Mouse (Mus musculus): Measurements from ENCODE around the gene Atf7ip. TPM values are rescaled to one million over a fixed set of nuclear protein-coding genes. Genes with fewer than 3 reads are reported as not detected.

Atf7ip gene
- polyA plus RNA-seq, 1 experiment from 2014 or later = 41.2 TPM

- no peaks in the 10 kb centered on the region for H3K27me3 ChIP-seq (ENCODE audit: control insufficient read depth, insufficient read depth, low read depth, low read length)
- no peak overlapping the region for H3K27ac ChIP-seq (ENCODE audit: low read length)
- H3K4me1 ChIP-seq (replicated peaks; ENCODE audit: control insufficient read depth, insufficient read depth, low read length) = no peaks in the 10 kb centered on the region
- H3K9ac ChIP-seq (ENCODE audit: low read length) = no peak overlapping the region
- no peak for ATAC-seq (ENCODE audit: low read depth)
- no peak overlapping the region for H3K4me3 ChIP-seq (ENCODE audit: low read length)
- 78% methylated on average over 7 of the region's 7 CpGs for WGBS
- H3K36me3 ChIP-seq (ENCODE audit: control insufficient read depth, insufficient read depth, low read length) = peaks cover 70% of the 10 kb centered on the region
- no peak overlapping the region for H3K4me2 ChIP-seq (ENCODE audit: low read depth, low read length)
- no peaks in the 10 kb centered on the region for H3K9me3 ChIP-seq (ENCODE audit: control insufficient read depth, low read length)
Measured at GRCm38 (mm10) chr6:136602601-136603000, 96.6 kb downstream of the Atf7ip start.

- H3K27ac ChIP-seq (ENCODE audit: low read length) = no peak overlapping the region
- H3K9ac ChIP-seq (ENCODE audit: low read length) = no peak overlapping the region
- H3K4me1 ChIP-seq (replicated peaks; ENCODE audit: control insufficient read depth, insufficient read depth, low read length) = no peaks in the 10 kb centered on the region
- 0 out of 2 replicates have a peak, but pooled peaks cover 2% of the 10 kb centered on the region for H3K9me3 ChIP-seq (ENCODE audit: control insufficient read depth, low read length)
- no peak for ATAC-seq (ENCODE audit: low read depth)
- H3K4me3 ChIP-seq (ENCODE audit: low read length) = no peak overlapping the region
- no peaks in the 10 kb centered on the region for H3K27me3 ChIP-seq (ENCODE audit: control insufficient read depth, insufficient read depth, low read depth, low read length)
- whole genome bisulfite sequencing = 91% methylated on average over 17 of the region's 17 CpGs
- H3K36me3 ChIP-seq (ENCODE audit: control insufficient read depth, insufficient read depth, low read length) = peaks cover 43% of the 10 kb centered on the region
- no peak overlapping the region for H3K4me2 ChIP-seq (ENCODE audit: low read depth, low read length)
Measured at GRCm38 (mm10) chr6:136611351-136612215, 105.6 kb downstream of the Atf7ip start.

GRCm38 (mm10) chr6:136612312-136612711, 106.3 kb downstream of the Atf7ip start:
- ATAC-seq (ENCODE audit: low read depth) = no peak
- H3K36me3 ChIP-seq (ENCODE audit: control insufficient read depth, insufficient read depth, low read length) = peaks cover 38% of the 10 kb centered on the region
- H3K4me3 ChIP-seq (ENCODE audit: low read length) = no peak overlapping the region
- 0 out of 2 replicates have a peak, but pooled peaks cover 2% of the 10 kb centered on the region for H3K9me3 ChIP-seq (ENCODE audit: control insufficient read depth, low read length)
- H3K27me3 ChIP-seq (ENCODE audit: control insufficient read depth, insufficient read depth, low read depth, low read length) = no peaks in the 10 kb centered on the region
- H3K9ac ChIP-seq (ENCODE audit: low read length) = no peak overlapping the region
- no peak overlapping the region for H3K27ac ChIP-seq (ENCODE audit: low read length)
- no peak overlapping the region for H3K4me2 ChIP-seq (ENCODE audit: low read depth, low read length)
- no peaks in the 10 kb centered on the region for H3K4me1 ChIP-seq (replicated peaks; ENCODE audit: control insufficient read depth, insufficient read depth, low read length)
- 87% methylated on average over 3 of the region's 3 CpGs for WGBS

GRCm38 (mm10) chr6:136614156-136614555, 108.2 kb downstream of the Atf7ip start:
- H3K27ac ChIP-seq (ENCODE audit: low read length) = no peak overlapping the region
- 93% methylated on average over 3 of the region's 3 CpGs for WGBS
- peaks cover 22% of the 10 kb centered on the region for H3K36me3 ChIP-seq (ENCODE audit: control insufficient read depth, insufficient read depth, low read length)
- H3K4me3 ChIP-seq (ENCODE audit: low read length) = no peak overlapping the region
- no peak for ATAC-seq (ENCODE audit: low read depth)
- H3K9me3 ChIP-seq (ENCODE audit: control insufficient read depth, low read length) = 0 out of 2 replicates have a peak, but pooled peaks cover 2% of the 10 kb centered on the region
- no peak overlapping the region for H3K9ac ChIP-seq (ENCODE audit: low read length)
- H3K4me1 ChIP-seq (replicated peaks; ENCODE audit: control insufficient read depth, insufficient read depth, low read length) = no peaks in the 10 kb centered on the region
- H3K4me2 ChIP-seq (ENCODE audit: low read depth, low read length) = no peak overlapping the region
- H3K27me3 ChIP-seq (ENCODE audit: control insufficient read depth, insufficient read depth, low read depth, low read length) = no peaks in the 10 kb centered on the region

GRCm38 (mm10) chr6:136620361-136621139, 114.6 kb downstream of the Atf7ip start:
- Histone ChIP-seq H3K4me1 (replicated peaks; ENCODE audit: control insufficient read depth, insufficient read depth, low read length) (0 out of 2 replicates have a peak, but pooled peaks cover 3% of the 10 kb centered on the region), H3K27me3 (ENCODE audit: control insufficient read depth, insufficient read depth, low read depth, low read length) (no peaks in the 10 kb centered on the region), H3K36me3 (ENCODE audit: control insufficient read depth, insufficient read depth, low read length) (no peaks in the 10 kb centered on the region), H3K4me3 (ENCODE audit: low read length) (peak overlapping the region; percentile 12; the same call in 1 of the 2 replicates), H3K27ac (ENCODE audit: low read length) (no peak overlapping the region), H3K4me2 (ENCODE audit: low read depth, low read length) (peak overlapping the region; percentile 40), H3K9ac (ENCODE audit: low read length) (peak overlapping the region; percentile 51), H3K9me3 (ENCODE audit: control insufficient read depth, low read length) (no peaks in the 10 kb centered on the region)
- 27% methylated on average over 17 of the region's 17 CpGs for WGBS
- peak; percentile 72 for ATAC-seq (ENCODE audit: low read depth)

GRCm38 (mm10) chr6:136625421-136625820, 119.5 kb downstream of the Atf7ip start:
- Histone ChIP-seq H3K9ac (ENCODE audit: low read length) (no peak overlapping the region), H3K4me2 (ENCODE audit: low read depth, low read length) (no peak overlapping the region), H3K27me3 (ENCODE audit: control insufficient read depth, insufficient read depth, low read depth, low read length) (no peaks in the 10 kb centered on the region), H3K9me3 (ENCODE audit: control insufficient read depth, low read length) (no peaks in the 10 kb centered on the region), H3K4me3 (ENCODE audit: low read length) (no peak overlapping the region), H3K27ac (ENCODE audit: low read length) (no peak overlapping the region), H3K36me3 (ENCODE audit: control insufficient read depth, insufficient read depth, low read length) (no peaks in the 10 kb centered on the region), H3K4me1 (replicated peaks; ENCODE audit: control insufficient read depth, insufficient read depth, low read length) (peaks cover 2% of the 10 kb centered on the region; the same call in 1 of the 2 replicates)
- WGBS = 80% methylated on average over 12 of the region's 12 CpGs
- ATAC-seq (ENCODE audit: low read depth) = no peak

- 81% methylated on average over 5 of the region's 5 CpGs for WGBS
- no peak for ATAC-seq (ENCODE audit: low read depth)
- H3K27me3 ChIP-seq (ENCODE audit: control insufficient read depth, insufficient read depth, low read depth, low read length) = no peaks in the 10 kb centered on the region
Measured at GRCm38 (mm10) chr6:136629639-136630038, 123.7 kb downstream of the Atf7ip start.

GRCm38 (mm10) chr6:136631519-136631918, 125.6 kb downstream of the Atf7ip start:
- Histone ChIP-seq H3K9ac (ENCODE audit: low read length) (no peak overlapping the region), H3K4me1 (replicated peaks; ENCODE audit: control insufficient read depth, insufficient read depth, low read length) (peaks cover 2% of the 10 kb centered on the region; the same call in 1 of the 2 replicates), H3K4me3 (ENCODE audit: low read length) (no peak overlapping the region), H3K27me3 (ENCODE audit: control insufficient read depth, insufficient read depth, low read depth, low read length) (no peaks in the 10 kb centered on the region), H3K36me3 (ENCODE audit: control insufficient read depth, insufficient read depth, low read length) (no peaks in the 10 kb centered on the region), H3K9me3 (ENCODE audit: control insufficient read depth, low read length) (no peaks in the 10 kb centered on the region), H3K27ac (ENCODE audit: low read length) (no peak overlapping the region), H3K4me2 (ENCODE audit: low read depth, low read length) (no peak overlapping the region)
- 81% methylated on average over 8 of the region's 8 CpGs for WGBS
- ATAC-seq (ENCODE audit: low read depth) = no peak

More at GRCm38 (mm10) chr6:136629639-136630038, 123.7 kb downstream of the Atf7ip start:
- no peak overlapping the region for H3K4me3 ChIP-seq (ENCODE audit: low read length)
- no peaks in the 10 kb centered on the region for H3K9me3 ChIP-seq (ENCODE audit: control insufficient read depth, low read length)
- H3K9ac ChIP-seq (ENCODE audit: low read length) = no peak overlapping the region
- H3K36me3 ChIP-seq (ENCODE audit: control insufficient read depth, insufficient read depth, low read length) = no peaks in the 10 kb centered on the region
- peaks cover 2% of the 10 kb centered on the region; the same call in 1 of the 2 replicates for H3K4me1 ChIP-seq (replicated peaks; ENCODE audit: control insufficient read depth, insufficient read depth, low read length)
- no peak overlapping the region for H3K27ac ChIP-seq (ENCODE audit: low read length)
- no peak overlapping the region for H3K4me2 ChIP-seq (ENCODE audit: low read depth, low read length)

Measured in lung, embryonic 16.5 days (tissue).